Mouse (Mus musculus) c-Kit-negative CD71-positive TER-119-positive erythroid progenitor cells, embryonic 14.5 days (primary cell): ENCODE data around the gene Cdc34.

Source experiments
- DNase-seq: peaks from one replicate; pipeline ENCODE4 v3.0.0-alpha.2; 2013; ENCODE audit warnings: low read depth, low spot score

Cdc34 gene

DNA sequence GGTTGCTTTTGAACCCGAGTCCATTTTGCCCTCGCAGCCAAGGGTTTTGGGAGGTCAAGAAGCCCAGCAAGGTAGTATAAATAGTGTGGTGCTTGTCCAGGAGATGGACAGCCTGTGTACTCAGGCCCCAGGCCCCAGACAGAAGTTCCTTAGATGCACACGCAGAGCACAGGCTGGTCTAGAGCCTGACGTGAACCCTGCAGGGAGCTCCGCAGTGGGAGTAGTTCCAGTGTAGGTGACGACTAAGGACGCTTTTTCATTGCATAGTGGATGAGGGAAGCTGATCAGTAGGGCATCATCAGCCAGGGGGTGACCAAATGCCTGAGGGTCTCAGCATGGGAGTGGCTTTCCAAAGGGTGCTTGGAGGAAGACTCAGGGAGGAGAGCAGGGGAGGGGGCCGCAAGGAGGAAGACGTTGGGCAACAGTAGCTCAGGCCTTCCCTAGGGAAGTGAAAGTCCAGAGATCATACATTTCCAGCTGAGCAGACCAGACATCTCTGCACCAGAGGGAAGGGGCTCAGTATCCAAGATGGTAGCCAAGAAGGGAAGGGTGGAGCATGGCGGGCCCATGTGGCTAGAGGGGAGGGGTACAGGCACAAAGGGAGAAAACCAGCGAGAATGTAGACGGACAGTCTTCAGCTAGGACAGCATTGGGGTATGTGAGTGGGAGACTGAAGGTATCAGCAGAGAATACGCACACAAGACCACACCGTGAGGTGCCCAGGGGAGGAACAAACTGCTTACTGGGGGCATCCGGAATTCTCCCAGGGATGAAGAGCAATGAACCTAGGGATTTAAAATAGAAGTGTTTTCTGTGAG lies 11.7 kb upstream of the Cdc34 start:
- no peak for DNase-seq

- no peak for DNase-seq
These were observed 10.5 kb upstream of the Cdc34 start for GRCm38 (mm10) chr10:79671396-79672087.

DNA sequence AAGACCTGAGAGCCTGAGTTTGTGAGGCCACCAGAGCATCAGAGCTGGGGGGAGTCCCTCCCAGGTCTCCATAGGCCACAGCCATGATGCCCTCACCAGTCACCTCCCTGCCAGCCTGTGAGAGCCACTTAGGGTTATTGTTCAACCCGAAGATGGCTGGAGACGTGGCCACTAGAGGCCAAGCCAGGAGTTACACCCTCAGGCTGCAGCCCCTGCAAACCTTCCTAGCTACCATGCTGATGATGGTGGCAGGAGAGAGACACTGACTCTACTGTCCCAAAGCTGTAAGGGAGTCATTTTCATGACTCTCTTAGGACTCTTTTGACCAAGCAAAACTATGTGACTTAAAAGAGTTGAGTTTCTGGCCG lies 9.9 kb upstream of the Cdc34 start:
- DNase-seq = no peak

- no peak for DNase-seq
These were observed 8.9 kb upstream of the Cdc34 start for GRCm38 (mm10) chr10:79673054-79673453.

- DNase-seq = no peak
These were observed 6.5 kb upstream of the Cdc34 start for GRCm38 (mm10) chr10:79675346-79676035.

DNA sequence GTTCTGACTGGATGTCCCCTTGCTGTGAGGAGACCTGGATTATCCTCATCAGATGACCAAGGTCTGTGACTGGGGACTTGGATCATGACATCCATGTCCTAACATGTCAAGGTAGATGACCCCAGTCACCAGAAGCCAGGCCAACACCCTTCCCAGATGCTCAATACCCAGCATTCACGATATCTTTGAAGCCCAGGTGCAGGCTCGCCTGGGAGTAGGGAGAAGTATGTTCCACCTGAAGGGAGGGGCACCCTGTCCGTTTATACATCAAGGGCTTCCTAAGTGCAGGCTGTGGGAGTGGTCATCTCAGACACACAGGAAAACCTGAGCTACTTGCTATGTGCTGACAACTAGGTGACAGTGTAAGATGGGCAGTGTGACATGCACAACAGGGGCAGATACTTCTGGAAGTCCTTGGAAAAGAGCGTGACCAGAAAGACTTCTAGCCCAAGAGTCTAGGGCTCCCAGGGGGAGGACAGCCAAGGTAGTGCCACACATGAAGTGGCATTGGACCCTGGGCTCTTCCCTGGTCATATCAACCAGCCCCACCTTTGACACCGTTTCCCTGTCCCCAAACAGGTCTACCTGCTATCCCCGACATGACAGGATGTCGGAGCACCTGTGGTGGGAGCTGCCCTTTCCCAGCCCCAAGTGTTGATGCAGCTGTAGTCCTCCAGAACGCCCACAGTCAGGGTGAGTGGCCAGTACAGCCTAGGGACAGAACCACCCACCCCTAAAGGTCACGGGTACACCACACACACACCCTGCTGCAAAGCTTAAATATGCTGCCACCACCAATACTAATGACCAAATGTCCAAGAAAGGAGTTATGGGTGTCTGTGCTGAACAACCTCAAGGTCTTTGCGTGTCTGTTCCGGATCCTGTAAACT lies 1.1 kb upstream of the Cdc34 start:
- DNase-seq = peak; percentile 27

GRCm38 (mm10) chr10:79682551-79682915 lies 538 bp downstream of the Cdc34 start:
- no peak for DNase-seq

DNA sequence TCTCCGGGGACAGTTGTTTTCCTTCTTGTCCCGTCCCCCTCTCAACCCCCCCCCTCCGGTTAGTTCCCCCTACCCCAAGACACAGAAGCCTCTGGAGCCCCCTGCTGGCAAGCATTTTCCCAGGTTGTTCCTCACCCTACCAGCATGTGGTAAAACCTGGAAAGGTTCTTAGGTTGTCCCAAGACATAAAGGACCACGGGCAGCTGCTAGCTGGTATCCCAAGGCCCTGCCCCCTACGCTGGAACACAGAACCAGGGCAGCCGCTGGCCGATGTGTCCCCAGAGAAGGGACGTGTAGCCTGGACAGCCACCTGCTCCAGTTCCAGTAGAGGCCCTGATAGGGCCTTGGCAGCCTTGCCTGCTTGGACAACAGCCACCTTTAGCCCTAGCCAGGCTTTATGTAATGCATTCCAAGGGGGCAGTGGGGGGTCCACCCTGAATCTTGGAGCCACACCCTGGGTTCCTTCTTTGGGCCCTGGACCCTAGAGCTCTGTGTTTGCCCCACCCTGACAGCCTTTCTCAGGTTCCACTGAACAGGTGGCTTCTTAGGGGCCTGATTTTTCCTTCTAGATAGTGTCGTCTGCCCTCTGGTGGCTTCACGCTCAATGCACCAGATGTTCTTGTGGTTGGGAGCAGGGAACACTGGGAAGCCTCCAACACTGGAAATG lies 1.1 kb downstream of the Cdc34 start:
- peak; percentile 55 for DNase-seq

DNA sequence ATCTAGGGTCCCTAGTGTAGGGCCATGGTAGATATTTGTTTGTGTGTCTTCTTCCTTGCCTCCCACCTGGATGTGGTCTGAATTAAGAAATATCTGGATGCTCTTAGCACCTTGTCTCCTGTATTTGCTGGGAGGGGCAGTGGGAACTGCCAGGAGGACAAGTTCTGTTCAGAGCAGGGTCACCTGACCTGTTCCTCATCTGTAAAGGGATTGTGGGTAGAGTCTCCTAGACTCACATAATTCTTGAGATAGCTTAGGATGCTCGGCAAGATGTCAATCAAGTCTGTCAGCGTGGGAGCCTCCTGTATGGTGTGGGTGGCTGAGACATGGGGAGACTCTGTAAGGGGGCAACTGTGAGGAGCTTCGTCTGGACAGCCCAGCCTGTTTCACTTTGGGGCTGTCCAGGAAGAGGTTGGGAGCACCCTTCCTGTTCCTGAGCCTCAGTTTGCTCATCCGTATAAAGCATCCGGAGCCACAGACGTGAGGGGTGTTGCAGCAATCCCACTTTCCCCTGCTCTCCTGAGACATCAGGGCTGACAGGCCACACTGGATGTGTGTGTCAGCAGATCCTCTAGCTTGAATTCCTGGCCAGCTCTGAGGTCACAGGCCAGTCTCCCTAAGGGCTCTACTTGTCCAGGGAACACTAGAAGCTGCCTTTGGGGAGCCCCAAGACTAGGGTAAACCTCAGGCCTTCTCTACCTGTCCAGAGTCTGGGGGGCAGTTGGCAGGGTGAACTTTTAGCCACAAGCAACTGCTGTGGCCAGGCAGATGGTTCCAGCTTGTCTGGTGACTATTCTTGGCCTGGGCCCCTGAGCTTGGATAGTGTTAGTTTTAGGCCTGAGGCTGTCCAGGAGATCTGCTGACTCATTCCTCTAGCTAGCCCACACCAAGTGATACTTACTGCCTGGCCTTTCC lies 2.0 kb downstream of the Cdc34 start:
- no peak for DNase-seq

DNA sequence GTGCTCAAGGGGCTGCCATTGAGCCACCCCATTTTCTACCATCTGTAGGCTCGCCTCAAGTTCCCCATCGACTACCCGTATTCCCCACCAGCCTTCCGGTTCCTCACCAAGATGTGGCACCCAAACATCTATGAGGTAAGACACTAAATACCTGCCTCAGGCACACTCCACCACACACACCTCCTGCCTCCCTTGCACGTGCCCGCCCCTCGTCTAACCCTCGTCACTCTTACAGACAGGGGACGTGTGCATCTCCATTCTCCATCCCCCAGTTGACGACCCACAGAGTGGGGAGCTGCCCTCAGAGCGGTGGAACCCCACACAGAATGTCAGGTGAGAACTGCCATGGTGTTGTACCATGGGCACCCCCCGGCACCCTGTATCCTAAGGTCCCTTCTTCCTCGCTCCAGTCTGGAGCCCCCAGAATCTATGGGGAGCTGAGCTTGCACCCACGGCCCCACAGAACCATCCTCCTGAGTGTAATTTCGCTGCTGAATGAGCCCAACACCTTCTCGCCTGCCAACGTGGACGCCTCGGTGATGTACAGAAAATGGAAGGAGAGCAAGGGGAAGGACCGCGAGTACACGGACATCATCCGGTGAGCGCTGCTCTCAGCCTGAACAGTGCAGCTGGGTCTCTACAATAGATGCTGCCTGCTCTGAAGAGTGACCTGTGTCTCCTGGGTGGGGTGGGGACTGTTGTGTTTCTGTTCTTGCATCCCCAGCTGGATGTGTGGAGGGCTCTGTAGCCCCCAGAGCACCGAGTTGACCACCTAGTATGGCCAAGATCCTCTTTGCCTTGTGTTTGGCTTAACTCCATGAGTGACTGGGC lies 3.0 kb downstream of the Cdc34 start:
- no peak for DNase-seq

- no peak for DNase-seq
These were observed 4.2 kb downstream of the Cdc34 start for GRCm38 (mm10) chr10:79686219-79686618.

GRCm38 (mm10) chr10:79686691-79687090 lies 4.7 kb downstream of the Cdc34 start:
- no peak for DNase-seq

- no peak for DNase-seq
These were observed 5.5 kb downstream of the Cdc34 start for GRCm38 (mm10) chr10:79687513-79687912.

GRCm38 (mm10) chr10:79688720-79689119 lies 6.7 kb downstream of the Cdc34 start, which contains the start of gene Gzmm:
TSS of gene Gzmm (plus strand) at chr10:79689020.
- no peak for DNase-seq

DNA sequence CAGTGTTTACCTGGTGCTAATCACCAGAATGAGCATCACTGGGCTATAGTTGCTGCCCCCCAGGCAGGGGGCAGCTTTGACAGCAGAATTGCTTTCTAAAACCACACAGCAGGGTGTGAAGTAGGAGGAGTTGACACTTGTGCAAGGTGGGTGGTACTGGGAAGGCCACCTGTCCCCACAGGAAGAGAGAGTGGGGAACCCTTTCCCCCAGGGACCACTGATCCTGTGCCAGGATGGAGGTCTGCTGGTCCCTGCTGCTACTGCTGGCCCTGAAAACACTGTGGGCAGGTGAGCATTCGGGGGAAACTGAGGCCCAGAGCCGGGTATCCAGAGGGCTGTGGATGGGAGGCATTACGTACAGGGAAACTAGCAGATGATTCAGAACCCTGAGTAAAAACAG lies 7.2 kb downstream of the Cdc34 start:
- no peak for DNase-seq

GRCm38 (mm10) chr10:79691986-79692548 lies 10.1 kb downstream of the Cdc34 start:
- no peak for DNase-seq

- no peak for DNase-seq
These were observed 11.8 kb downstream of the Cdc34 start for GRCm38 (mm10) chr10:79693580-79694378.

DNA sequence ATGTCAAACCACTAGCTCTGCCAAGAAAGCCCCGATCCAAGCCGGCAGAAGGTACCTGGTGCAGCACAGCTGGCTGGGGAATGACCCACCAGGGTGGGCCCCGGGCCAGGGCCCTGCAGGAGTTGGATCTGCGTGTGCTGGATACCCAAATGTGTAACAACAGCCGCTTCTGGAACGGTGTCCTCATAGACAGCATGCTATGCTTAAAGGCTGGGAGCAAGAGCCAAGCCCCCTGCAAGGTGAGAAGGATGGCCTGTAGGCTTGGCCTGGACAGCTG lies 12.3 kb downstream of the Cdc34 start:
- DNase-seq = no peak
